Mouse (Mus musculus) embryonic facial prominence, embryonic 14.5 days (tissue): ENCODE results near the gene Smn1. TPM values are rescaled to one million over a fixed set of nuclear protein-coding genes. Genes with fewer than 3 reads are reported as not detected.

Experiments used
- ATAC-seq: fragments of 200-750 bp; cut with Nextera tagmentation; 2 replicates; pipeline ENCODE4 v1.8.0; 2017; ENCODE audit warnings: low read depth, moderate number of reproducible peaks, moderate TSS enrichment
- DNase-seq: peaks from one replicate; pipeline ENCODE4 v3.0.0-alpha.2; 2015; ENCODE audit warnings: low spot score
- H3K27ac ChIP-seq: fragments of 300-500 bp; sonication (generic); replicated peaks from 2 replicates; pipeline ENCODE4 v1.5.1; 2014; ENCODE audit warnings: low read depth, mild to moderate bottlenecking, low read length, moderate library complexity
- H3K27me3 ChIP-seq: fragments of 300-500 bp; sonication (generic); replicated peaks from 2 replicates; pipeline ENCODE4 v1.6.1; 2014; ENCODE audit warnings: low read length; ENCODE audit not compliant: control insufficient read depth, insufficient read depth
- H3K36me3 ChIP-seq: fragments of 300-500 bp; sonication (generic); 2 replicates; pipeline ENCODE4 v1.6.1; 2014; ENCODE audit warnings: low read length, mixed read lengths; ENCODE audit not compliant: control insufficient read depth, insufficient read depth
- H3K4me1 ChIP-seq: fragments of 300-500 bp; sonication (generic); 2 replicates; pipeline ENCODE4 v1.6.1; 2014; ENCODE audit warnings: antibody characterized with exemption, low read length; ENCODE audit not compliant: control insufficient read depth, insufficient read depth
- H3K4me2 ChIP-seq: fragments of 300-500 bp; sonication (generic); 2 replicates; pipeline ENCODE4 v1.6.1; 2014; ENCODE audit warnings: low read depth, mild to moderate bottlenecking, low read length, moderate library complexity, mixed read lengths
- H3K4me3 ChIP-seq: fragments of 300-500 bp; sonication (generic); 2 replicates; pipeline ENCODE4 v1.5.1; 2014; ENCODE audit warnings: low read depth, mild to moderate bottlenecking, low read length
- H3K9ac ChIP-seq: fragments of 300-500 bp; sonication (generic); 2 replicates; pipeline ENCODE4 v1.6.1; 2014; ENCODE audit warnings: low read depth, mild to moderate bottlenecking, low read length, moderate library complexity, mixed read lengths
- H3K9me3 ChIP-seq: fragments of 300-500 bp; sonication (generic); 2 replicates; pipeline ENCODE4 v1.6.1; 2016; ENCODE audit warnings: low read length; ENCODE audit not compliant: control insufficient read depth
- WGBS: fragments of 180-500 bp; shearing (Covaris S2); extraction: QIAGEN DNeasy Blood & Tissue Kit; methylation state at CpG from one replicate; pipeline ENCODE4 v1.1.7; 2014; 5-methylcytosine and 5-hydroxymethylcytosine counted together
- polyA plus RNA-seq: library from polyadenylated mRNA; unstranded; fragments of >200 nt; fragmentation: Nextera tagmentation; extraction: Ambion mirVana; gene quantifications from 2 replicates; pipeline ENCODE4 v1.2.1, GENCODE M21; 2014

Gene Smn1
- 43.0 and 50.9 TPM in 2 replicates for polyA plus RNA-seq

GRCm38 (mm10) chr13:100124423-100125257 lies at the start of gene Smn1:
Gene Smn1 (plus strand): TSS chr13:100124852.
- Histone ChIP-seq H3K4me1 (peaks cover 8% of the 10 kb centered on the region), H3K9ac (peak within 1 kb of the TSS; percentile 91), H3K27ac (peak within 1 kb of the TSS; percentile 54; the same call in 1 of the 2 replicates), H3K36me3 (peaks cover 27% of the 10 kb centered on the region), H3K4me3 (peak within 1 kb of the TSS; percentile 93), H3K9me3 (no peaks in the 10 kb centered on the region), H3K4me2 (peak within 1 kb of the TSS; percentile 90), H3K27me3 (no peaks in the 10 kb centered on the region)
- DNase-seq (peak; percentile 97), ATAC-seq (peak; percentile 99)
- WGBS = 5% methylated on average over 36 of the region's 42 CpGs

GRCm38 (mm10) chr13:100098808-100099207 lies 25.8 kb upstream of the Smn1 start:
- Histone ChIP-seq H3K4me2 (no peak overlapping the region), H3K9me3 (no peaks in the 10 kb centered on the region), H3K27ac (no peak overlapping the region), H3K27me3 (no peaks in the 10 kb centered on the region), H3K4me3 (no peak overlapping the region), H3K4me1 (peaks cover 12% of the 10 kb centered on the region), H3K36me3 (peaks cover 50% of the 10 kb centered on the region), H3K9ac (no peak overlapping the region)
- WGBS = 89% methylated on average over 6 of the region's 6 CpGs
- DNase-seq (no peak), ATAC-seq (no peak)

GRCm38 (mm10) chr13:100103052-100103658 lies 21.5 kb upstream of the Smn1 start:
- no peak for ATAC-seq
- Histone ChIP-seq H3K9me3 (no peaks in the 10 kb centered on the region), H3K4me2 (peak overlapping the region; percentile 85), H3K4me1 (peaks cover 16% of the 10 kb centered on the region), H3K9ac (peak overlapping the region; percentile 79), H3K27ac (peak overlapping the region; percentile 71), H3K27me3 (no peaks in the 10 kb centered on the region), H3K4me3 (peak overlapping the region; percentile 78), H3K36me3 (peaks cover 9% of the 10 kb centered on the region; the same call in 1 of the 2 replicates)
- DNase-seq = no peak
- 4% methylated on average over 15 of the region's 15 CpGs for WGBS

GRCm38 (mm10) chr13:100103748-100104254 lies 20.9 kb upstream of the Smn1 start, which contains the start of gene Bdp1:
Gene Bdp1 (minus strand): TSS chr13:100104070.
- WGBS = under 1% methylated on average over 33 of the region's 44 CpGs
- peak within 1 kb of the TSS; percentile 78 for H3K4me3 ChIP-seq
- no peaks in the 10 kb centered on the region for H3K27me3 ChIP-seq
- H3K4me1 ChIP-seq = peaks cover 17% of the 10 kb centered on the region
- peak within 1 kb of the TSS; percentile 71 for H3K27ac ChIP-seq
- H3K36me3 ChIP-seq = peaks cover 2% of the 10 kb centered on the region; the same call in 1 of the 2 replicates
- no peaks in the 10 kb centered on the region for H3K9me3 ChIP-seq
- H3K4me2 ChIP-seq = peak within 1 kb of the TSS; percentile 85
- DNase-seq = peak; percentile 92
- ATAC-seq = peak; percentile 78
- H3K9ac ChIP-seq = peak within 1 kb of the TSS; percentile 79

GRCm38 (mm10) chr13:100107652-100108472 lies 16.8 kb upstream of the Smn1 start, which contains the start of gene Serf1:
Gene Serf1 (plus strand): TSS chr13:100108012.
- DNase-seq (peak; percentile 88), ATAC-seq (peak; percentile 83)
- Histone ChIP-seq H3K4me1 (peaks cover 14% of the 10 kb centered on the region; the same call in 1 of the 2 replicates), H3K9me3 (no peaks in the 10 kb centered on the region), H3K27ac (peak within 1 kb of the TSS; percentile 59), H3K4me2 (peak within 1 kb of the TSS; percentile 72), H3K27me3 (no peaks in the 10 kb centered on the region), H3K9ac (peak within 1 kb of the TSS; percentile 81), H3K36me3 (peaks cover 18% of the 10 kb centered on the region; the same call in 1 of the 2 replicates), H3K4me3 (peak within 1 kb of the TSS; percentile 72)
- under 1% methylated on average over 48 of the region's 76 CpGs for whole genome bisulfite sequencing

GRCm38 (mm10) chr13:100112218-100112972 lies 12.3 kb upstream of the Smn1 start:
- 46% methylated on average over 5 of the region's 5 CpGs for WGBS
- Histone ChIP-seq H3K36me3 (peaks cover 38% of the 10 kb centered on the region; the same call in 1 of the 2 replicates), H3K9ac (no peak overlapping the region), H3K9me3 (no peaks in the 10 kb centered on the region), H3K27ac (no peak overlapping the region), H3K4me3 (no peak overlapping the region), H3K4me2 (no peak overlapping the region), H3K4me1 (peaks cover 9% of the 10 kb centered on the region; the same call in 1 of the 2 replicates), H3K27me3 (no peaks in the 10 kb centered on the region)
- no peak for DNase-seq
- ATAC-seq = no peak

GRCm38 (mm10) chr13:100123970-100124369 lies 682 bp upstream of the Smn1 start:
- Histone ChIP-seq H3K36me3 (peaks cover 23% of the 10 kb centered on the region), H3K4me3 (peak overlapping the region; percentile 93), H3K4me1 (peaks cover 8% of the 10 kb centered on the region), H3K27ac (no peak overlapping the region), H3K4me2 (peak overlapping the region; percentile 90), H3K27me3 (no peaks in the 10 kb centered on the region), H3K9ac (peak overlapping the region; percentile 91; the same call in 1 of the 2 replicates), H3K9me3 (no peaks in the 10 kb centered on the region)
- no peak for ATAC-seq
- WGBS = 90% methylated on average over 3 of the region's 3 CpGs
- no peak for DNase-seq
